12 mouse cellular contexts compared by ENCODE assay signal in genomic region chr17:33952879-33953278, GRCm38 (mm10). TPM values are rescaled to one million over a fixed set of nuclear protein-coding genes. Genes with fewer than 3 reads are reported as not detected.
DNase-seq lines count a peak whose midpoint lies in the region; ATAC-seq and TF ChIP-seq lines count a peak whose summit lies in the region.
"Had no signal": no experiment of that assay in that cellular context is flagged by ENCODE, and none has a peak within 500 bp of the region (broad histone marks: within the 10 kb centered on the region; RNA-seq: fewer than 3 reads in every experiment).

No protein-coding gene starts in this region.

- peaks cover 39% of the 10 kb centered on the region for H3K4me1 ChIP-seq in kidney, embryonic 14.5 days (ENCODE audit: control insufficient read depth, insufficient read depth, low read length)
- peaks cover 0 to 13% of the 10 kb centered on the region in 2 experiments; a peak in 2 of 4 replicates for H3K4me1 ChIP-seq in MEL (ENCODE audit: control insufficient read depth in 1 of 2, insufficient read depth in 2 of 2, low read length in 2 of 2)
- peaks cover 69% of the 10 kb centered on the region for H3K4me1 ChIP-seq in forebrain, embryonic 13.5 days
- H3K4me1 ChIP-seq in liver, embryonic 15.5 days (replicated peaks) = peaks cover 79% of the 10 kb centered on the region

- intact Hi-C loops in gastrocnemius, adult 2 months (cut with DNase I) = no loop called here

- 83% methylated on average over 4 of the region's 4 CpGs for WGBS in kidney, embryonic 14.5 days
- WGBS in forebrain, embryonic 13.5 days = 79% methylated on average over 4 of the region's 4 CpGs
- WGBS in liver, embryonic 15.5 days (ENCODE audit: insufficient replicate concordance) = 66% methylated on average over 4 of the region's 4 CpGs

- H3K36me3 ChIP-seq in kidney, embryonic 14.5 days (ENCODE audit: control insufficient read depth, insufficient read depth, low read length) = peaks cover 54% of the 10 kb centered on the region
- H3K36me3 ChIP-seq in MEL (ENCODE audit: control insufficient read depth in 1 of 2, insufficient read depth in 2 of 2, low read length in 2 of 2) = peaks cover 10 to 18% of the 10 kb centered on the region in 2 experiments
- H3K36me3 ChIP-seq in forebrain, embryonic 13.5 days (ENCODE audit: poor library complexity, severe bottlenecking) = peaks cover 63% of the 10 kb centered on the region
- H3K36me3 ChIP-seq in liver, embryonic 15.5 days (replicated peaks) = peaks cover 55% of the 10 kb centered on the region

- TF ChIP-seq CTCF in MEL (IDR thresholded peaks at IDR 0.05 in 2 of 3, conservative IDR thresholded peaks at IDR 0.05 in 1 of 3; ENCODE audit: control insufficient read depth in 1 of 3, insufficient read depth in 1 of 3, low read depth in 2 of 3, low read length in 3 of 3, poor library complexity in 1 of 3, severe bottlenecking in 1 of 3) = no peak
- TF ChIP-seq CTCF in gastrocnemius, adult 2 months (IDR thresholded peaks at IDR 0.05) = no peak

- H3K9me3 ChIP-seq in kidney, embryonic 14.5 days (ENCODE audit: control insufficient read depth, low read length) = no peaks in the 10 kb centered on the region
- no peaks in the 10 kb centered on the region for H3K9me3 ChIP-seq in MEL (replicated peaks; ENCODE audit: insufficient read depth, low read length)
- no peaks in the 10 kb centered on the region for H3K9me3 ChIP-seq in forebrain, embryonic 13.5 days (replicated peaks)
- H3K9me3 ChIP-seq in liver, embryonic 15.5 days (replicated peaks) = no peaks in the 10 kb centered on the region

- no peaks in the 10 kb centered on the region for H3K27me3 ChIP-seq in kidney, embryonic 14.5 days (ENCODE audit: control insufficient read depth, insufficient read depth, low read length)
- no peaks in the 10 kb centered on the region for H3K27me3 ChIP-seq in MEL (ENCODE audit: control insufficient read depth in 1 of 2, insufficient read depth in 2 of 2, low read length in 2 of 2)
- no peaks in the 10 kb centered on the region for H3K27me3 ChIP-seq in forebrain, embryonic 13.5 days
- no peaks in the 10 kb centered on the region for H3K27me3 ChIP-seq in liver, embryonic 15.5 days
- H3K27me3 ChIP-seq: Patski had no signal

- no peak; a peak in 1 of 4 replicates for TF ChIP-seq POLR2A in MEL (IDR thresholded peaks at IDR 0.05; ENCODE audit: control insufficient read depth in 1 of 2, insufficient read depth in 1 of 2, low read depth in 1 of 2, low read length in 2 of 2, poor library complexity in 1 of 2)

- ATAC-seq in kidney, embryonic 14.5 days (ENCODE audit: low FRiP score, low TSS enrichment) = no peak
- no peak for ATAC-seq in forebrain, embryonic 13.5 days
- no peak for ATAC-seq in liver, embryonic 15.5 days (ENCODE audit: insufficient read depth)
- ATAC-seq: Patski had no signal

- peak overlapping the region; percentile 80; the same call in 1 of the 2 replicates for H3K4me3 ChIP-seq in kidney, embryonic 14.5 days (ENCODE audit: low read length)
- peak overlapping the region; percentile 82 to 87 for H3K4me3 ChIP-seq in MEL (ENCODE audit: control insufficient read depth in 1 of 2, insufficient read depth in 1 of 2, low read depth in 2 of 2, low read length in 2 of 2)
- H3K4me3 ChIP-seq in forebrain, embryonic 13.5 days = no peak overlapping the region
- peak overlapping the region; percentile 81 for H3K4me3 ChIP-seq in liver, embryonic 15.5 days (replicated peaks)
- H3K4me3 ChIP-seq in gastrocnemius, adult 2 months = no peak overlapping the region

- H3K27ac ChIP-seq in kidney, embryonic 14.5 days (ENCODE audit: low read depth, low read length) = 0 out of 2 replicates have a peak overlapping the region, but pooled peaks have one; percentile 2
- peak overlapping the region; percentile 95 for H3K27ac ChIP-seq in MEL (ENCODE audit: control insufficient read depth, low read depth, low read length)
- H3K27ac ChIP-seq in forebrain, embryonic 13.5 days = no peak overlapping the region
- H3K27ac ChIP-seq in liver, embryonic 15.5 days (replicated peaks) = peak overlapping the region; percentile 87
- H3K27ac ChIP-seq in gastrocnemius, adult 2 months = no peak overlapping the region

- peak overlapping the region; percentile 89; the same call in 1 of the 2 replicates for H3K4me2 ChIP-seq in kidney, embryonic 14.5 days (replicated peaks; ENCODE audit: low read depth, low read length)
- peak overlapping the region; percentile 95 for H3K4me2 ChIP-seq in forebrain, embryonic 13.5 days
- H3K4me2 ChIP-seq in liver, embryonic 15.5 days = peak overlapping the region; percentile 96

- TF ChIP-seq EP300 in MEL (IDR thresholded peaks at IDR 0.05; ENCODE audit: low read depth in 1 of 2, low read length in 2 of 2) = no peak

- no peak for DNase-seq in kidney, adult 9 months
- DNase-seq in MEL (ENCODE audit: low read depth, low spot score) = peak; percentile 46
- DNase-seq in layer of hippocampus, adult 9-11 months = no peak
- DNase-seq in right cerebral cortex, postnatal 25 days = no peak
- no peak for DNase-seq in gastrocnemius, adult 2 months
- DNase-seq: lung, postnatal 14 days; right cerebral cortex, adult 18-20 months; thymus, adult 18-20 months had no signal

- H3K9ac ChIP-seq in kidney, embryonic 14.5 days (ENCODE audit: low read depth, low read length) = peak overlapping the region; percentile 95; the same call in 1 of the 2 replicates
- peak overlapping the region; percentile 99 for H3K9ac ChIP-seq in MEL (ENCODE audit: control insufficient read depth, low read depth, low read length, poor library complexity, severe bottlenecking)
- 0 out of 2 replicates have a peak overlapping the region, but pooled peaks have one; percentile 16 for H3K9ac ChIP-seq in forebrain, embryonic 13.5 days
- peak overlapping the region; percentile 89 for H3K9ac ChIP-seq in liver, embryonic 15.5 days

- no peak for TF ChIP-seq RAD21 in MEL (IDR thresholded peaks at IDR 0.05; ENCODE audit: low read depth, low read length)

- peaks cover 40% of the 10 kb centered on the region for H3K79me2 ChIP-seq in MEL (ENCODE audit: control insufficient read depth, insufficient read depth, low read length, poor library complexity)

TF ChIP-seq in MEL, 35 proteins besides CTCF, POLR2A, EP300 and RAD21 (continues in another document):
- TF ChIP-seq UBTF (IDR thresholded peaks at IDR 0.05; ENCODE audit: borderline replicate concordance, insufficient read depth, low read depth, low read length) = no peak
- TF ChIP-seq GABPA (IDR thresholded peaks at IDR 0.05; ENCODE audit: low read depth, low read length) = no peak
- TF ChIP-seq MAFK (IDR thresholded peaks at IDR 0.05; ENCODE audit: borderline replicate concordance, low read depth, low read length) = no peak
- TF ChIP-seq ZNF384 (IDR thresholded peaks at IDR 0.05; ENCODE audit: low read depth, low read length) = no peak
- TF ChIP-seq NRF1 (IDR thresholded peaks at IDR 0.05; ENCODE audit: insufficient read depth, low read depth, low read length, poor library complexity, severe bottlenecking) = no peak
- TF ChIP-seq NELFE (IDR thresholded peaks at IDR 0.05; ENCODE audit: low read depth, low read length) = no peak

RNA-seq across cellular contexts. Expression of gene B3galt4, which starts 1.6 kb away (rescaled TPM):
- 2.8 and 3.3 TPM in 2 replicates for polyA plus RNA-seq in kidney, embryonic 14.5 days (2014; fragmentation: Nextera tagmentation; extraction: Ambion mirVana)
- 2.2 and 2.5 TPM in 2 replicates for total RNA-seq in MEL (2012; rRNA removed)
- polyA plus RNA-seq in MEL (2012; ENCODE audit: insufficient read depth in 1 of 2, insufficient read length in 2 of 2, low read depth in 1 of 2, low replicate concordance in 2 of 2, missing spikeins in 1 of 2) = 1 to 10 TPM in 1 of 2 experiments, not detected in 1; 2.9 TPM
- polyA plus RNA-seq in forebrain, embryonic 13.5 days (2015; fragmentation: Nextera tagmentation; extraction: Ambion mirVana) = 7.3 and 9.4 TPM in 2 replicates
- polyA plus RNA-seq in liver, embryonic 15.5 days (2015; fragmentation: Nextera tagmentation; extraction: Ambion mirVana) = 2.4 and 2.5 TPM in 2 replicates
- 1 to 10 TPM; 1.3 to 1.4 TPM for total RNA-seq in gastrocnemius, adult 2 months (2021)

RNA-seq across cellular contexts. Expression of gene Vps52, which starts 2.7 kb away (rescaled TPM):
- 24.9 and 40.8 TPM in 2 replicates for polyA plus RNA-seq in kidney, embryonic 14.5 days (2014; fragmentation: Nextera tagmentation; extraction: Ambion mirVana)
- total RNA-seq in MEL (2012; rRNA removed) = 20.6 and 23.6 TPM in 2 replicates
- polyA plus RNA-seq in MEL (2012; ENCODE audit: insufficient read depth in 1 of 2, insufficient read length in 2 of 2, low read depth in 1 of 2, low replicate concordance in 2 of 2, missing spikeins in 1 of 2) = 10 to 100 TPM in 1 of 2 experiments, not detected in 1; 40.7 TPM
- polyA plus RNA-seq in forebrain, embryonic 13.5 days (2015; fragmentation: Nextera tagmentation; extraction: Ambion mirVana) = 58.6 and 61.4 TPM in 2 replicates
- polyA plus RNA-seq in liver, embryonic 15.5 days (2015; fragmentation: Nextera tagmentation; extraction: Ambion mirVana) = 23.3 and 24.6 TPM in 2 replicates
- total RNA-seq in gastrocnemius, adult 2 months (2021) = 10 to 100 TPM; 31.7 to 33.4 TPM

RNA-seq across cellular contexts. Expression of gene Rps18, which starts 2.9 kb away (rescaled TPM):
- 2,014 and 2,736 TPM in 2 replicates for polyA plus RNA-seq in kidney, embryonic 14.5 days (2014; fragmentation: Nextera tagmentation; extraction: Ambion mirVana)
- 252 and 286 TPM in 2 replicates for total RNA-seq in MEL (2012; rRNA removed)
- polyA plus RNA-seq in MEL (2012; ENCODE audit: insufficient read depth in 1 of 2, insufficient read length in 2 of 2, low read depth in 1 of 2, low replicate concordance in 2 of 2, missing spikeins in 1 of 2) = 1,000 to 10,000 TPM in 1 of 2 experiments, not detected in 1; 1,183 TPM
- polyA plus RNA-seq in forebrain, embryonic 13.5 days (2015; fragmentation: Nextera tagmentation; extraction: Ambion mirVana) = 1,165 and 1,184 TPM in 2 replicates
- 939 and 1,010 TPM in 2 replicates for polyA plus RNA-seq in liver, embryonic 15.5 days (2015; fragmentation: Nextera tagmentation; extraction: Ambion mirVana)
- total RNA-seq in gastrocnemius, adult 2 months (2021) = 100 to 1,000 TPM; 364 to 443 TPM

RNA-seq across cellular contexts. Expression of gene Wdr46, which starts 12.4 kb away (rescaled TPM):
- polyA plus RNA-seq in kidney, embryonic 14.5 days (2014; fragmentation: Nextera tagmentation; extraction: Ambion mirVana) = 26.5 and 37.8 TPM in 2 replicates
- total RNA-seq in MEL (2012; rRNA removed) = 97.6 and 100 TPM in 2 replicates
- polyA plus RNA-seq in MEL (2012; ENCODE audit: insufficient read depth in 1 of 2, insufficient read length in 2 of 2, low read depth in 1 of 2, low replicate concordance in 2 of 2, missing spikeins in 1 of 2) = 100 to 1,000 TPM in 1 of 2 experiments, not detected in 1; 131 TPM
- polyA plus RNA-seq in forebrain, embryonic 13.5 days (2015; fragmentation: Nextera tagmentation; extraction: Ambion mirVana) = 28.4 and 29.4 TPM in 2 replicates
- 18.4 and 19.3 TPM in 2 replicates for polyA plus RNA-seq in liver, embryonic 15.5 days (2015; fragmentation: Nextera tagmentation; extraction: Ambion mirVana)
- 1 to 10 TPM; 8.6 to 8.8 TPM for total RNA-seq in gastrocnemius, adult 2 months (2021)

RNA-seq across cellular contexts. Expression of gene Pfdn6, which starts 12.7 kb away (rescaled TPM):
- 169 and 211 TPM in 2 replicates for polyA plus RNA-seq in kidney, embryonic 14.5 days (2014; fragmentation: Nextera tagmentation; extraction: Ambion mirVana)
- total RNA-seq in MEL (2012; rRNA removed) = 189 and 239 TPM in 2 replicates
- polyA plus RNA-seq in MEL (2012; ENCODE audit: insufficient read depth in 1 of 2, insufficient read length in 2 of 2, low read depth in 1 of 2, low replicate concordance in 2 of 2, missing spikeins in 1 of 2) = 100 to 1,000 TPM in 1 of 2 experiments, not detected in 1; 222 TPM
- polyA plus RNA-seq in forebrain, embryonic 13.5 days (2015; fragmentation: Nextera tagmentation; extraction: Ambion mirVana) = 204 and 214 TPM in 2 replicates
- 89.6 and 96.8 TPM in 2 replicates for polyA plus RNA-seq in liver, embryonic 15.5 days (2015; fragmentation: Nextera tagmentation; extraction: Ambion mirVana)
- 10 to 100 TPM; 51.2 to 67.6 TPM for total RNA-seq in gastrocnemius, adult 2 months (2021)

Comparison
In these comparisons a context has a peak if more than half of its experiments do, and no peak if none do; other contexts are left out.
1. H3K27ac ChIP-seq: peak in kidney, embryonic 14.5 days (single experiment), MEL (single experiment) and liver, embryonic 15.5 days (single experiment); none in forebrain, embryonic 13.5 days (single experiment) and gastrocnemius, adult 2 months (single experiment).
2. H3K4me3 ChIP-seq: peak in kidney, embryonic 14.5 days (single experiment), MEL (2 of 2) and liver, embryonic 15.5 days (single experiment); none in forebrain, embryonic 13.5 days (single experiment) and gastrocnemius, adult 2 months (single experiment).
3. H3K9ac ChIP-seq: peak in every context shown above with its lines; median percentile 99 in MEL; 95 in kidney, embryonic 14.5 days; 89 in liver, embryonic 15.5 days; 16 in forebrain, embryonic 13.5 days.
4. Peak in every context shown above with its lines, with median percentiles within 50 percentile points of each other: H3K4me2 ChIP-seq.